Mouse (Mus musculus) mature B cell (primary cell): Measurements from ENCODE around the gene Mt1.
"Not testable (repeated sequence)": the region's sequence is repeated elsewhere in the genome, so short reads cannot be mapped to it uniquely, and the experiment has no call there.

ENCODE experiments used
- in situ Hi-C: fragments of 300-500 bp; cut with MboI; formaldehyde crosslinking; loops from 2 replicates; pipeline ENCODE4 v1.14.3; 2019

Gene Mt1

GRCm38 (mm10) chr8:94178857-94179712, at the start of gene Mt1:
TSS of gene Mt1 (plus strand) at chr8:94179082.
- in situ Hi-C loops: no loop called here

- in situ Hi-C loops: no loop called here
Measured at GRCm38 (mm10) chr8:94129133-94129789, 49.6 kb upstream of the Mt1 start.

GRCm38 (mm10) chr8:94130126-94130525, 48.8 kb upstream of the Mt1 start:
- in situ Hi-C loops: no loop called here

- in situ Hi-C loops: no loop called here
Measured at GRCm38 (mm10) chr8:94132096-94132495, 46.8 kb upstream of the Mt1 start.

GRCm38 (mm10) chr8:94134601-94135000, 44.3 kb upstream of the Mt1 start:
- in situ Hi-C loops: not testable (repeated sequence)

- in situ Hi-C loops: no loop called here
Measured at GRCm38 (mm10) chr8:94135556-94135955, 43.3 kb upstream of the Mt1 start.

GRCm38 (mm10) chr8:94136192-94136591, 42.7 kb upstream of the Mt1 start:
- in situ Hi-C loops: no loop called here

- in situ Hi-C loops: no loop called here
Measured at GRCm38 (mm10) chr8:94136933-94137332, 41.9 kb upstream of the Mt1 start, which contains the start of gene Mt4. TSS of gene Mt4 (plus strand) at chr8:94137197.

GRCm38 (mm10) chr8:94140266-94140795, 38.6 kb upstream of the Mt1 start:
- in situ Hi-C loops: no loop called here

- in situ Hi-C loops: no loop called here
Measured at GRCm38 (mm10) chr8:94148236-94148635, 30.6 kb upstream of the Mt1 start.

GRCm38 (mm10) chr8:94150925-94151324, 28.0 kb upstream of the Mt1 start:
- in situ Hi-C loops: no loop called here

GRCm38 (mm10) chr8:94152513-94153300, 26.2 kb upstream of the Mt1 start, which contains the start of gene Mt3:
TSS of gene Mt3 (plus strand) at chr8:94152607.
- in situ Hi-C loops: no loop called here

- in situ Hi-C loops: no loop called here
Measured at GRCm38 (mm10) chr8:94153451-94153850, 25.4 kb upstream of the Mt1 start.

- in situ Hi-C loops: no loop called here
Measured at GRCm38 (mm10) chr8:94154537-94154936, 24.3 kb upstream of the Mt1 start.

- in situ Hi-C loops: no loop called here
Measured at GRCm38 (mm10) chr8:94156092-94156491, 22.8 kb upstream of the Mt1 start.

GRCm38 (mm10) chr8:94165772-94166171, 13.1 kb upstream of the Mt1 start:
- in situ Hi-C loops: not testable (repeated sequence)

GRCm38 (mm10) chr8:94167244-94167643, 11.6 kb upstream of the Mt1 start:
- in situ Hi-C loops: no loop called here

GRCm38 (mm10) chr8:94169547-94169946, 9.3 kb upstream of the Mt1 start:
- in situ Hi-C loops: no loop called here

GRCm38 (mm10) chr8:94171321-94171755, 7.5 kb upstream of the Mt1 start:
- in situ Hi-C loops: no loop called here

- in situ Hi-C loops: no loop called here
Measured at GRCm38 (mm10) chr8:94172075-94172808, 6.6 kb upstream of the Mt1 start, which contains the start of gene Mt2. TSS of gene Mt2 (plus strand) at chr8:94172664.
